Mouse (Mus musculus): ENCODE data around the gene Rasgrf1.

- no peak for TF ChIP-seq CTCF (IDR thresholded peaks at IDR 0.05; ENCODE audit: control insufficient read depth, insufficient read depth, insufficient replicate concordance, low read depth, low read length)
- no peak for TF ChIP-seq POLR2A (IDR thresholded peaks at IDR 0.05; ENCODE audit: control insufficient read depth, low read depth, low read length)
Measured at GRCm38 (mm10) chr9:89900111-89900824, 9.4 kb upstream of the Rasgrf1 start.

All from testis, adult 2 months (tissue).